Mouse (Mus musculus) brain, embryonic 14.5 days (tissue): ENCODE data around the gene Mapkapk2.

ENCODE experiments used
- CTCF ChIP-seq: fragments of 200-500 bp; IDR thresholded peaks from 2 replicates; pipeline ENCODE4 v1.5.1; 2012; ENCODE audit warnings: inconsistent platforms, mild to moderate bottlenecking, moderate library complexity, borderline replicate concordance; ENCODE audit not compliant: insufficient read depth, insufficient read length; ENCODE audit errors: extremely low read depth
- POLR2A ChIP-seq: fragments of 200-500 bp; IDR thresholded peaks from 2 replicates; pipeline ENCODE4 v1.6.1; 2012; ENCODE audit warnings: mild to moderate bottlenecking, inconsistent platforms, borderline replicate concordance; ENCODE audit not compliant: poor library complexity, insufficient read depth, insufficient read length, severe bottlenecking; ENCODE audit errors: extremely low read depth

DNA sequence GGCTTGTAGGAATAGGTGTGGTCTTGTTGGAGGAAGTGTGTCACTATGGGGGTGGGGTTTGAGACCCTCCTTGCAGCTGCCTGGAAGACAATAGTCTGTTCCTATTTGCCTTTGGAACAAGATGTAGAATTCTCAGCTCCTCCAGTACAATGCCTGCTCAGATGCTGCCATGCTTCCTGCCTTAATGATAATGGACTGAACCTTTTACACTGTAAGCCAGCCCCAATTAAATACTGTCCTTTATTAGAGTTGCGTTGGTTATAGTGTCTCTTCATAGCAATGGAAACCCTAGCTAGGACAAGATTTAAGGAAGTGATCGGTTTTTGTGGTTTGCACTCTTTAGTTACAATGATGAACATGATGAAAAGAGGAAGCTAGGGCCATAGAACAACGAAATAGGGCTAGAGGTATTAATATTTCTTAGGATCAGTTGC, 48.6 kb upstream of the Mapkapk2 start:
- TF ChIP-seq POLR2A: no peak
- TF ChIP-seq CTCF: no peak
